Mouse (Mus musculus) 416B (cell line): ENCODE measurements around the gene Smad9.

ENCODE experiments used
- DNase-seq: peaks from one replicate; pipeline ENCODE4 v3.0.0; 2011; ENCODE audit warnings: low read depth

The Smad9 gene

GRCm38 (mm10) chr3:54809111-54809510, 53.7 kb downstream of the Smad9 start:
- peak; percentile 70 for DNase-seq

DNA sequence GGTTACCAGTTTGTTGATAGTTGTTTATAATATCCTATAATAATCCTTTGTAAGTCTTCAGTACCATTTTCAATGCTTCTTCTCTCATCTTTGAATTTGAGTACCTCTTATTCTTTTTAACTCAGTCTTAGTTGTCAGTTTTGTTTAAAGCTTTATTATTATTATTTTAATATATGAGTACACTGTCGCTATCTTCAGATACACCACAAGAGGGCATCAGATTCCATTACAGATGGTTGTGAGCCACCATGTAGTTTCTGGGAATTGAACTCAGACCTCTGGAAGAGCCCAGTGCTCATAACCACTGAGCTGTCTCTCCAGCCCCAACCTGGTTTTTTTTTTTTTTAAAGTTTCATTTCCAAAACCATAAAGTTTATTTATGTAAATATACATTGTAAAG, 56.2 kb downstream of the Smad9 start:
- DNase-seq, result no peak

- DNase-seq, result no peak
Measured at GRCm38 (mm10) chr3:54813418-54813988, 58.1 kb downstream of the Smad9 start.

- DNase-seq, result peak; percentile 41
Measured at GRCm38 (mm10) chr3:54814622-54815021, 59.2 kb downstream of the Smad9 start.

DNA sequence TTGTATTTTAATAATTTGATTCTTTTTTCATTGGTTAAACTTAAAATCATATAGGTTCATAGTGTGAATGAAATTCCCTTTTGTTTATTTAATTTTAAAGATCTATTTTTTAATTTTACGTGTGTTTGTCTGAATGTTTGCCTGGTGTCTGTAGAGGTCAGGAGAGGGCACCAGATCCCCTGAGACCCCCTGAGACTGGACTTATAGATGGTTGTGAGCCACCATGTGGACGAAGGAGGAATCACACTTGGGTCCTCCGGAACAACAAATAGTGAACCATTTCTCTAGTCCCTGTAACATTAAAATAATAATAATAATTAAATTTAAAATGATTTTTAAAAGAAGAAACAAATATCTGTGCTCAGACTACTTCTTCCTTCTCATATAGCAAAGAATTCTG, 59.9 kb downstream of the Smad9 start:
- DNase-seq, result peak; percentile 77

- no peak for DNase-seq
Measured at GRCm38 (mm10) chr3:54822526-54822925, 67.1 kb downstream of the Smad9 start.

GRCm38 (mm10) chr3:54832491-54832890, 77.1 kb downstream of the Smad9 start:
- DNase-seq, result no peak

DNA sequence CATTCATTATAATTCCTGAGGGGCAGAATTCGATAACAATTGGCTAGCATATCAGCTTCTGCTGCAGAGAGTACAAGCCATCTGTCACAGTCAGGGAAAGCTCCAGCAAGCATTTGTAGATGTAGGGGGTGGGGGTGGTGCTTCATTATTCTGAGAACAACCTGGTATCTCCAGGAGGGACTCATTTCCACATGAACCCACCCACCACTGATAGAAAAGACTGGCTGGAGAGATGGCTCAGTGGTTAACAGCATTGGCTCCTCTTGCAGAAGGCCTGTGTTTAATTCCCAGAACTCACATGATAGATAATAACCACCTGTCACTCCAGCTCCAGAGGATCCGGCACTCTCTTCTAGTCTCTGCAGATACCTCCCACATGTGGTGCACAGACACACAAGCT, 80.0 kb downstream of the Smad9 start:
- DNase-seq, result no peak
